ENCODE assay signal across 12 mouse cellular contexts in genomic region chr3:95902643-95903042, GRCm38 (mm10). TPM values are rescaled to one million over a fixed set of nuclear protein-coding genes. Genes with fewer than 3 reads are reported as not detected.
DNase-seq lines count a peak whose midpoint lies in the region; ATAC-seq and TF ChIP-seq lines count a peak whose summit lies in the region.
"Had no signal": no experiment of that assay in that cellular context is flagged by ENCODE, and none has a peak within 500 bp of the region (broad histone marks: within the 10 kb centered on the region; RNA-seq: fewer than 3 reads in every experiment).

No protein-coding gene starts in this region.

- no peak for TF ChIP-seq POLR2A in liver, adult 2 months (IDR thresholded peaks at IDR 0.05; ENCODE audit: extremely low read depth, insufficient read depth, low read length)
- no peak for TF ChIP-seq POLR2A in limb, embryonic 14.5 days (IDR thresholded peaks at IDR 0.05; ENCODE audit: borderline replicate concordance, extremely low read depth, insufficient read depth, insufficient read length)

- H3K27me3 ChIP-seq in liver, adult 2 months (ENCODE audit: control insufficient read depth, insufficient read depth, low read length): no peaks in the 10 kb centered on the region
- H3K27me3 ChIP-seq in liver, postnatal 0 days (ENCODE audit: insufficient read depth, low read length): peaks cover 35% of the 10 kb centered on the region
- no peaks in the 10 kb centered on the region for H3K27me3 ChIP-seq in forebrain, embryonic 14.5 days (replicated peaks; ENCODE audit: control insufficient read depth, insufficient read depth, low read length)
- H3K27me3 ChIP-seq in limb, embryonic 14.5 days (ENCODE audit: control insufficient read depth, insufficient read depth, low read length): no peaks in the 10 kb centered on the region

- ATAC-seq in liver, postnatal 0 days: no peak
- ATAC-seq in forebrain, embryonic 14.5 days: no peak
- no peak for ATAC-seq in limb, embryonic 14.5 days (ENCODE audit: low FRiP score, low read depth)
- ATAC-seq: lung, postnatal 0 days had no signal

- peak overlapping the region; percentile 80 for H3K4me3 ChIP-seq in gastrocnemius, adult 2 months
- H3K4me3 ChIP-seq in liver, adult 2 months (ENCODE audit: insufficient read depth, low read depth, low read length): 0 out of 2 replicates have a peak overlapping the region, but pooled peaks have one; percentile 10
- no peak overlapping the region for H3K4me3 ChIP-seq in liver, postnatal 0 days (ENCODE audit: low read depth, low read length)
- no peak overlapping the region for H3K4me3 ChIP-seq in forebrain, embryonic 14.5 days (ENCODE audit: low read depth, low read length)
- H3K4me3 ChIP-seq in limb, embryonic 14.5 days (replicated peaks; ENCODE audit: low read length): no peak overlapping the region
- H3K4me3 ChIP-seq: myocyte had no signal

- DNase-seq in gastrocnemius, adult 2 months: peak; percentile 58
- no peak for DNase-seq in gastrocnemius, adult 8-10 months (ENCODE audit: low spot score in 2 of 2)
- DNase-seq in liver, adult 2 months (ENCODE audit: extremely low read depth, low read depth, low spot score): peak; percentile 56
- no peak for DNase-seq in liver, postnatal 0 days
- no peak for DNase-seq in forebrain, embryonic 14.5 days (ENCODE audit: low spot score)
- no peak for DNase-seq in limb, embryonic 14.5 days (ENCODE audit: low spot score)
- no peak for DNase-seq in left cerebral cortex, adult 11 months (ENCODE audit: low spot score)
- DNase-seq in left cerebral cortex, adult 18-20 months (ENCODE audit: low spot score in 2 of 2): no peak
- DNase-seq: cerebellum, postnatal 14 days had no signal

- H3K4me2 ChIP-seq in liver, postnatal 0 days (ENCODE audit: low read depth, low read length): no peak overlapping the region
- H3K4me2 ChIP-seq in forebrain, embryonic 14.5 days (ENCODE audit: low read length): peak overlapping the region; percentile 18
- peak overlapping the region; percentile 89 for H3K4me2 ChIP-seq in limb, embryonic 14.5 days (replicated peaks; ENCODE audit: low read depth, low read length, severe bottlenecking)

- no peaks in the 10 kb centered on the region for H3K9me3 ChIP-seq in liver, postnatal 0 days (ENCODE audit: low read length)
- no peaks in the 10 kb centered on the region for H3K9me3 ChIP-seq in forebrain, embryonic 14.5 days (replicated peaks; ENCODE audit: control insufficient read depth, low read length)
- no peaks in the 10 kb centered on the region for H3K9me3 ChIP-seq in limb, embryonic 14.5 days (ENCODE audit: control insufficient read depth, low read length)

- H3K4me1 ChIP-seq in liver, adult 2 months (ENCODE audit: control insufficient read depth, insufficient read depth, low read length): peaks cover 23% of the 10 kb centered on the region
- H3K4me1 ChIP-seq in liver, postnatal 0 days (ENCODE audit: insufficient read depth): peaks cover 27% of the 10 kb centered on the region
- H3K4me1 ChIP-seq in forebrain, embryonic 14.5 days (ENCODE audit: control insufficient read depth, insufficient read depth, low read length): peaks cover 14% of the 10 kb centered on the region
- H3K4me1 ChIP-seq in limb, embryonic 14.5 days (ENCODE audit: control insufficient read depth, insufficient read depth, low read length): peaks cover 26% of the 10 kb centered on the region

- H3K36me3 ChIP-seq in liver, adult 2 months (ENCODE audit: control insufficient read depth, insufficient read depth, low read length): no peaks in the 10 kb centered on the region
- H3K36me3 ChIP-seq in liver, postnatal 0 days (replicated peaks; ENCODE audit: insufficient read depth, low read length): 0 out of 2 replicates have a peak, but pooled peaks cover 4% of the 10 kb centered on the region
- H3K36me3 ChIP-seq in forebrain, embryonic 14.5 days (ENCODE audit: control insufficient read depth, insufficient read depth, low read length): peaks cover 12% of the 10 kb centered on the region
- H3K36me3 ChIP-seq in limb, embryonic 14.5 days (ENCODE audit: control insufficient read depth, insufficient read depth, low read length): peaks cover 12% of the 10 kb centered on the region

- no peak for TF ChIP-seq CTCF in gastrocnemius, adult 2 months (IDR thresholded peaks at IDR 0.05)
- no peak for TF ChIP-seq CTCF in liver, adult 2 months (IDR thresholded peaks at IDR 0.05; ENCODE audit: low read depth, low read length)
- TF ChIP-seq CTCF in liver, postnatal 0 days (IDR thresholded peaks at IDR 0.05; ENCODE audit: low read depth): no peak

- H3K27ac ChIP-seq in gastrocnemius, adult 2 months: peak overlapping the region; percentile 87
- peak overlapping the region; percentile 95 for H3K27ac ChIP-seq in liver, adult 2 months (replicated peaks; ENCODE audit: insufficient read depth, low read depth, low read length)
- H3K27ac ChIP-seq in liver, postnatal 0 days (ENCODE audit: low read depth): no peak overlapping the region
- no peak overlapping the region for H3K27ac ChIP-seq in forebrain, embryonic 14.5 days (ENCODE audit: low read depth, low read length)
- no peak overlapping the region for H3K27ac ChIP-seq in limb, embryonic 14.5 days (replicated peaks; ENCODE audit: low read depth, low read length)

- no peak for TF ChIP-seq EP300 in liver, postnatal 0 days (IDR thresholded peaks at IDR 0.05; ENCODE audit: low read depth)

- peak overlapping the region; percentile 58 for H3K9ac ChIP-seq in liver, adult 2 months (ENCODE audit: low read depth, low read length)
- H3K9ac ChIP-seq in liver, postnatal 0 days (replicated peaks): no peak overlapping the region; the same call in 1 of the 2 replicates
- no peak overlapping the region for H3K9ac ChIP-seq in forebrain, embryonic 14.5 days (ENCODE audit: low read length)
- H3K9ac ChIP-seq in limb, embryonic 14.5 days (ENCODE audit: low read depth, low read length, severe bottlenecking): peak overlapping the region; percentile 12; the same call in 1 of the 2 replicates

- WGBS in liver, adult 2 months: 22% methylated on average over 6 of the region's 6 CpGs
- WGBS in liver, postnatal 0 days (ENCODE audit: insufficient replicate concordance): 36% methylated on average over 6 of the region's 6 CpGs
- WGBS in forebrain, embryonic 14.5 days: 26% methylated on average over 6 of the region's 6 CpGs
- WGBS in limb, embryonic 14.5 days: 32% methylated on average over 6 of the region's 6 CpGs

- intact Hi-C loops in gastrocnemius, adult 2 months (cut with DNase I): no loop called here

- no peaks in the 10 kb centered on the region for H3K79me2 ChIP-seq in liver, adult 2 months (ENCODE audit: control insufficient read depth, insufficient read depth, low read length)

RNA-seq across cellular contexts. Expression of gene Car14, which starts 1.8 kb away (rescaled TPM):
- 100 to 1,000 TPM in 1 of 2 experiments, 10 to 100 TPM in 1; 81.2 to 115 TPM for total RNA-seq in gastrocnemius, adult 2 months (2021)
- total RNA-seq in gastrocnemius, adult 8-10 months (2022): 100 to 1,000 TPM in 1 of 4 experiments, 10 to 100 TPM in 3; 41.8 to 112 (median 61.1) TPM
- 24.5 and 35.6 TPM in 2 replicates for total RNA-seq in liver, adult 2 months (2014; rRNA removed)
- 47.9 and 56.8 TPM in 2 replicates for polyA plus RNA-seq in liver, adult 2 months (2012; rRNA removed)
- polyA plus RNA-seq in liver, postnatal 0 days (2015; fragmentation: Nextera tagmentation; extraction: Ambion mirVana): 15.2 and 17.3 TPM in 2 replicates
- polyA plus RNA-seq in forebrain, embryonic 14.5 days (2014; fragmentation: Nextera tagmentation; extraction: Ambion mirVana): 15.5 and 19.9 TPM in 2 replicates
- 11.3 and 14.9 TPM in 2 replicates for polyA plus RNA-seq in limb, embryonic 14.5 days (2012; rRNA removed)
- polyA plus RNA-seq in limb, embryonic 14.5 days (2014; fragmentation: Nextera tagmentation; extraction: Ambion mirVana): 11.5 and 16.4 TPM in 2 replicates
- 1 to 10 TPM; 6.0 to 7.8 TPM for total RNA-seq in left cerebral cortex, adult 18-20 months (2021)
- polyA plus RNA-seq: C2C12 had no signal

RNA-seq across cellular contexts. Expression of gene Aph1a, which starts 8.9 kb away (rescaled TPM):
- 10 to 100 TPM; 41.0 to 50.3 TPM for total RNA-seq in gastrocnemius, adult 2 months (2021)
- total RNA-seq in gastrocnemius, adult 8-10 months (2022): 10 to 100 TPM; 44.6 to 48.2 (median 47.8) TPM
- total RNA-seq in liver, adult 2 months (2014; rRNA removed): 36.2 and 43.2 TPM in 2 replicates
- 181 and 255 TPM in 2 replicates for polyA plus RNA-seq in liver, adult 2 months (2012; rRNA removed)
- 17.1 and 22.9 TPM in 2 replicates for polyA plus RNA-seq in liver, postnatal 0 days (2015; fragmentation: Nextera tagmentation; extraction: Ambion mirVana)
- polyA plus RNA-seq in forebrain, embryonic 14.5 days (2014; fragmentation: Nextera tagmentation; extraction: Ambion mirVana): 48.8 and 51.7 TPM in 2 replicates
- polyA plus RNA-seq in limb, embryonic 14.5 days (2012; rRNA removed): 116 and 150 TPM in 2 replicates
- polyA plus RNA-seq in limb, embryonic 14.5 days (2014; fragmentation: Nextera tagmentation; extraction: Ambion mirVana): 35.8 and 36.1 TPM in 2 replicates
- 10 to 100 TPM; 62.7 to 64.4 TPM for total RNA-seq in left cerebral cortex, adult 18-20 months (2021)

RNA-seq across cellular contexts. Expression of gene BC028528, which starts 10.8 kb away (rescaled TPM):
- 1 to 10 TPM; 1.4 to 2.1 TPM for total RNA-seq in gastrocnemius, adult 2 months (2021)
- 1 to 10 TPM; 1.1 to 2.1 (median 1.5) TPM for total RNA-seq in gastrocnemius, adult 8-10 months (2022)
- total RNA-seq in liver, adult 2 months (2014; rRNA removed): 3.7 and 5.3 TPM in 2 replicates
- polyA plus RNA-seq in liver, adult 2 months (2012; rRNA removed): 0.72 and 0.98 TPM in 2 replicates
- 7.6 and 7.9 TPM in 2 replicates for polyA plus RNA-seq in liver, postnatal 0 days (2015; fragmentation: Nextera tagmentation; extraction: Ambion mirVana)
- polyA plus RNA-seq in forebrain, embryonic 14.5 days (2014; fragmentation: Nextera tagmentation; extraction: Ambion mirVana): 13.1 and 15.4 TPM in 2 replicates
- polyA plus RNA-seq in limb, embryonic 14.5 days (2012; rRNA removed): 16.6 and 20.6 TPM in 2 replicates
- 16.6 and 21.1 TPM in 2 replicates for polyA plus RNA-seq in limb, embryonic 14.5 days (2014; fragmentation: Nextera tagmentation; extraction: Ambion mirVana)
- total RNA-seq in left cerebral cortex, adult 18-20 months (2021): 1 to 10 TPM; 3.6 to 6.3 TPM

RNA-seq across cellular contexts. Expression of gene Ciart, which starts 20.6 kb away (rescaled TPM):
- 1 to 10 TPM; 2.7 to 9.3 TPM for total RNA-seq in gastrocnemius, adult 2 months (2021)
- total RNA-seq in gastrocnemius, adult 8-10 months (2022): 10 to 100 TPM in 3 of 4 experiments, 1 to 10 TPM in 1; 9.4 to 22.7 (median 15.7) TPM
- 9.2 and 19.5 TPM in 2 replicates for total RNA-seq in liver, adult 2 months (2014; rRNA removed)
- polyA plus RNA-seq in liver, adult 2 months (2012; rRNA removed): 1.4 and 1.7 TPM in 2 replicates
- polyA plus RNA-seq in liver, postnatal 0 days (2015; fragmentation: Nextera tagmentation; extraction: Ambion mirVana): 0.77 and 1.00 TPM in 2 replicates
- polyA plus RNA-seq in forebrain, embryonic 14.5 days (2014; fragmentation: Nextera tagmentation; extraction: Ambion mirVana): 2.7 and 2.8 TPM in 2 replicates
- polyA plus RNA-seq in limb, embryonic 14.5 days (2012; rRNA removed): 8.4 and 10.9 TPM in 2 replicates
- 4.4 and 5.4 TPM in 2 replicates for polyA plus RNA-seq in limb, embryonic 14.5 days (2014; fragmentation: Nextera tagmentation; extraction: Ambion mirVana)
- 10 to 100 TPM; 10.0 to 17.0 TPM for total RNA-seq in left cerebral cortex, adult 18-20 months (2021)

RNA-seq across cellular contexts. Expression of gene Anp32e, which starts 26.4 kb away (rescaled TPM):
- total RNA-seq in gastrocnemius, adult 2 months (2021): 10 to 100 TPM; 76.4 to 89.9 TPM
- total RNA-seq in gastrocnemius, adult 8-10 months (2022): 100 to 1,000 TPM in 1 of 4 experiments, 10 to 100 TPM in 3; 76.8 to 106 (median 90.5) TPM
- total RNA-seq in liver, adult 2 months (2014; rRNA removed): 8.5 and 11.7 TPM in 2 replicates
- 3.7 and 3.8 TPM in 2 replicates for polyA plus RNA-seq in liver, adult 2 months (2012; rRNA removed)
- polyA plus RNA-seq in liver, postnatal 0 days (2015; fragmentation: Nextera tagmentation; extraction: Ambion mirVana): 92.0 and 98.4 TPM in 2 replicates
- 49.1 and 50.0 TPM in 2 replicates for polyA plus RNA-seq in forebrain, embryonic 14.5 days (2014; fragmentation: Nextera tagmentation; extraction: Ambion mirVana)
- polyA plus RNA-seq in limb, embryonic 14.5 days (2012; rRNA removed): 97.0 and 137 TPM in 2 replicates
- polyA plus RNA-seq in limb, embryonic 14.5 days (2014; fragmentation: Nextera tagmentation; extraction: Ambion mirVana): 55.0 and 66.2 TPM in 2 replicates
- total RNA-seq in left cerebral cortex, adult 18-20 months (2021): 100 to 1,000 TPM in 1 of 2 experiments, 10 to 100 TPM in 1; 95.1 to 109 TPM

Comparison
In these comparisons a context has a peak if more than half of its experiments do, and no peak if none do; other contexts are left out.
1. DNase-seq: peak in gastrocnemius, adult 2 months (single experiment) and liver, adult 2 months (single experiment); none in gastrocnemius, adult 8-10 months (0 of 2), liver, postnatal 0 days (single experiment), forebrain, embryonic 14.5 days (single experiment), limb, embryonic 14.5 days (single experiment), left cerebral cortex, adult 11 months (single experiment) and left cerebral cortex, adult 18-20 months (0 of 2).
2. H3K27ac ChIP-seq: peak in gastrocnemius, adult 2 months (single experiment) and liver, adult 2 months (single experiment); none in liver, postnatal 0 days (single experiment), forebrain, embryonic 14.5 days (single experiment) and limb, embryonic 14.5 days (single experiment).
3. H3K4me3 ChIP-seq: peak in gastrocnemius, adult 2 months (single experiment) and liver, adult 2 months (single experiment); none in liver, postnatal 0 days (single experiment), forebrain, embryonic 14.5 days (single experiment) and limb, embryonic 14.5 days (single experiment).
4. H3K9ac ChIP-seq: peak in liver, adult 2 months (single experiment) and limb, embryonic 14.5 days (single experiment); none in liver, postnatal 0 days (single experiment) and forebrain, embryonic 14.5 days (single experiment).